Mouse (Mus musculus) liver, adult 2 months (tissue): Measurements from ENCODE around the gene Timp1. TPM values are rescaled to one million over a fixed set of nuclear protein-coding genes. Genes with fewer than 3 reads are reported as not detected.

Experiments used
- DNase-seq: peaks from one replicate; pipeline ENCODE4 v3.0.0-alpha.2; 2011; ENCODE audit warnings: low read depth, low spot score; ENCODE audit errors: extremely low read depth
- H3K27ac ChIP-seq: fragments of 200-500 bp; replicated peaks from 2 replicates; pipeline ENCODE4 v1.5.1; 2012; ENCODE audit warnings: low read depth, mild to moderate bottlenecking, control low read depth, inconsistent platforms, low read length; ENCODE audit not compliant: insufficient read depth
- H3K27me3 ChIP-seq: fragments of 200-500 bp; 2 replicates; pipeline ENCODE4 v1.6.1; 2012; ENCODE audit warnings: mild to moderate bottlenecking, moderate library complexity, low read length, inconsistent platforms; ENCODE audit not compliant: control insufficient read depth, insufficient read depth
- H3K36me3 ChIP-seq: fragments of 200-500 bp; 2 replicates; pipeline ENCODE4 v1.6.1; 2012; ENCODE audit warnings: low read length, inconsistent platforms; ENCODE audit not compliant: control insufficient read depth, insufficient read depth
- H3K4me1 ChIP-seq: fragments of 200-500 bp; 2 replicates; pipeline ENCODE4 v1.6.1; 2011; ENCODE audit warnings: low read length; ENCODE audit not compliant: control insufficient read depth, insufficient read depth
- H3K4me3 ChIP-seq: fragments of 200-500 bp; 2 replicates; pipeline ENCODE4 v1.5.1; 2011; ENCODE audit warnings: low read depth, mild to moderate bottlenecking, control low read depth, low read length, moderate library complexity; ENCODE audit not compliant: insufficient read depth
- H3K79me2 ChIP-seq: fragments of 200-500 bp; 2 replicates; pipeline ENCODE4 v1.6.1; 2012; ENCODE audit warnings: inconsistent platforms, mild to moderate bottlenecking, low read length, moderate library complexity; ENCODE audit not compliant: control insufficient read depth, insufficient read depth
- H3K9ac ChIP-seq: fragments of 200-500 bp; 2 replicates; pipeline ENCODE4 v1.6.1; 2012; ENCODE audit warnings: low read depth, mild to moderate bottlenecking, control low read depth, inconsistent platforms, low read length
- CTCF ChIP-seq: fragments of 200-500 bp; IDR thresholded peaks from 2 replicates; pipeline ENCODE4 v1.5.1; 2011; ENCODE audit warnings: low read depth, low read length, control low read depth
- POLR2A ChIP-seq: fragments of 200-500 bp; IDR thresholded peaks from 2 replicates; pipeline ENCODE4 v1.6.1; 2011; ENCODE audit warnings: low read length, control low read depth; ENCODE audit not compliant: insufficient read depth; ENCODE audit errors: extremely low read depth
- WGBS: fragments of 180-500 bp; shearing (Covaris S2); methylation state at CpG from one replicate; pipeline ENCODE4 v1.1.7; 2018; 5-methylcytosine and 5-hydroxymethylcytosine counted together
- polyA plus RNA-seq: library from polyadenylated mRNA; depleted of rRNA; stranded (reverse); fragments of >200 nt; gene quantifications from 2 replicates; pipeline ENCODE4 v1.2.3, GENCODE M21; 2012; rRNA removed
- total RNA-seq: library from RNA; depleted of rRNA; stranded (reverse); fragments of >200 nt; gene quantifications from 2 replicates; pipeline ENCODE4 v1.2.3, GENCODE M21; 2014; rRNA removed

Timp1 gene
- total and polyA plus RNA-seq, 2 experiments: 0.28 TPM; not detected in 1

DNA sequence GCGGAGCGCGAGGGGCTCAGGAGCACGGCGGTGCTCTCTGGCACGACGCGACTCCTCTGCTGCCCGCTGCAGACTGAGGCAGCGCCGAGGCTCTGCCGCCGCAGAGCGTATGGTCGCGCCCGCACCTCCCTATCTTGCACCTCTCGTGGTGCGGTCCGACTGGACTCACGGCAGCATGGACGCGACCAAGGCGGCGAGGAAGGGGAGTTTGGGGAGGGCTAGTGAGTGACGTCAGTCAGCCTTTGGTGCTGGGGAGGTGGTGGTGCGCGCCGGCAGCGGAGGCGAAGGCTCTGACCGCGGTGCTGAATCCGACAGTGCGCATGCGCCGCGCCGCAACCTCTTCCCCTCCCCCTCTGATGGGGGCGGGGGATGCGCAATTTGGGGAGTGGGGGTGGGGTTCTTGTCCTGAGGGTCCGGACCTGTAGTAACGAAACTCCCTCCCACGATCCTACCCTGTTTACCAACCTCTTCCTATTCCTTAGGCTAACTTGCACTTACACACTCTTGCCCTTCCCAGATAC lies 50.9 kb downstream of the Timp1 start, which contains the start of gene Syn1:
Gene Syn1, minus strand, starts transcription at position 161 of the 521 bp plus-strand sequence.
- Histone ChIP-seq H3K27me3 (no peaks in the 10 kb centered on the region), H3K4me3 (peak within 1 kb of the TSS; percentile 59; the same call in 1 of the 2 replicates), H3K79me2 (no peaks in the 10 kb centered on the region), H3K36me3 (no peaks in the 10 kb centered on the region), H3K9ac (peak within 1 kb of the TSS; percentile 53), H3K27ac (no peak within 1 kb of the TSS), H3K4me1 (no peaks in the 10 kb centered on the region)
- WGBS: under 1% methylated on average over 33 of the region's 44 CpGs
- peak; percentile 69 for DNase-seq
- TF ChIP-seq POLR2A: no peak
- no peak for TF ChIP-seq CTCF

DNA sequence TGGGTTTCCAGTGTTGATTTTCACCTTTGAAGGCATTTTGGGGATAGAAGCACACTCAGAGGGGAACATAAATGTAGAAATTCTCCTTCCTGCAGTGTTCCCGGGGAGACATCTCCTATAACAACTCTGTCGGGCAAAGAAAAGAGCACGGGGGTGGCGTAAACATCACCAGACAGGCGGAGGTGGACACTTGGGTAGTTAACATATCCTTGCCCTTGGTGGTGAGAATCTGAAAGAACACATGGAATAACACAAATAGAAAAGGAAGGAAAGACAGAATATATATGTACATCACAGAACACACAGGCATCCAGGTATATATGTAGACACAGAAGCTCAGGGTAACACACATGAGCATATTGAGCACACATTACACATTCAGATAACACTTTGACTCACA lies 51.4 kb downstream of the Timp1 start:
- 34% methylated on average over 5 of the region's 5 CpGs for WGBS
- H3K27ac ChIP-seq: no peak overlapping the region
- DNase-seq: no peak
- no peaks in the 10 kb centered on the region for H3K27me3 ChIP-seq
- no peak for TF ChIP-seq POLR2A
- H3K9ac ChIP-seq: no peak overlapping the region
- no peaks in the 10 kb centered on the region for H3K4me1 ChIP-seq
- H3K36me3 ChIP-seq: no peaks in the 10 kb centered on the region
- no peak overlapping the region for H3K4me3 ChIP-seq
- H3K79me2 ChIP-seq: no peaks in the 10 kb centered on the region

GRCm38 (mm10) chrX:20923506-20923905 lies 53.5 kb downstream of the Timp1 start:
- H3K27ac ChIP-seq: no peak overlapping the region
- H3K4me1 ChIP-seq: no peaks in the 10 kb centered on the region
- peaks cover 2% of the 10 kb centered on the region; the same call in 1 of the 2 replicates for H3K36me3 ChIP-seq
- no peak overlapping the region for H3K9ac ChIP-seq
- H3K4me3 ChIP-seq: no peak overlapping the region
- 68% methylated on average over 1 of the region's 1 CpGs for WGBS
- peak; percentile 18 for DNase-seq
- TF ChIP-seq POLR2A: no peak
- TF ChIP-seq CTCF: no peak
- no peaks in the 10 kb centered on the region for H3K27me3 ChIP-seq
- H3K79me2 ChIP-seq: no peaks in the 10 kb centered on the region

Other genes with a start within 250 kb of the Timp1 start
- 69.8 and 90.9 TPM in 2 replicates for gene Uba1, start 211.8 kb upstream of the Timp1 start, total RNA-seq
- gene Uba1, start 211.8 kb upstream of the Timp1 start, polyA plus RNA-seq: 162 and 181 TPM in 2 replicates
- 11.7 and 12.5 TPM in 2 replicates for gene Cdk16, start 182.2 kb upstream of the Timp1 start, total RNA-seq
- gene Cdk16, start 182.2 kb upstream of the Timp1 start, polyA plus RNA-seq: 33.0 and 47.5 TPM in 2 replicates
- 0.46 and 0.74 TPM in 2 replicates for gene Usp11, start 166.3 kb upstream of the Timp1 start, total RNA-seq
- 0.54 and 0.55 TPM in 2 replicates for gene Usp11, start 166.3 kb upstream of the Timp1 start, polyA plus RNA-seq
- gene Araf, start 72.4 kb upstream of the Timp1 start, total RNA-seq: 39.5 and 42.4 TPM in 2 replicates
- 97.0 and 139 TPM in 2 replicates for gene Araf, start 72.4 kb upstream of the Timp1 start, polyA plus RNA-seq
- gene Syn1, start 50.8 kb downstream of the Timp1 start, total RNA-seq: 0.13 TPM in 1 of 2 replicates, not detected in the other
- gene Syn1, start 50.8 kb downstream of the Timp1 start, polyA plus RNA-seq: 0.13 and 0.21 TPM in 2 replicates
- gene Cfp, start 61.4 kb downstream of the Timp1 start, total RNA-seq: 28.5 and 30.5 TPM in 2 replicates
- 18.8 and 32.3 TPM in 2 replicates for gene Cfp, start 61.4 kb downstream of the Timp1 start, polyA plus RNA-seq
- gene Elk1, start 80.4 kb downstream of the Timp1 start, total RNA-seq: 1.7 and 2.4 TPM in 2 replicates
- gene Elk1, start 80.4 kb downstream of the Timp1 start, polyA plus RNA-seq: 3.7 and 4.0 TPM in 2 replicates
- 32.5 and 33.0 TPM in 2 replicates for gene Uxt, start 91.9 kb downstream of the Timp1 start, total RNA-seq
- gene Uxt, start 91.9 kb downstream of the Timp1 start, polyA plus RNA-seq: 17.5 and 27.0 TPM in 2 replicates
- gene Zfp182, start 192.2 kb downstream of the Timp1 start, total RNA-seq: 4.6 and 7.2 TPM in 2 replicates
- 0.25 and 0.32 TPM in 2 replicates for gene Zfp182, start 192.2 kb downstream of the Timp1 start, polyA plus RNA-seq
- not detected in 2 replicates for gene Spaca5, start 198.2 kb downstream of the Timp1 start, total RNA-seq
- gene Spaca5, start 198.2 kb downstream of the Timp1 start, polyA plus RNA-seq: not detected in 2 replicates
- 0.13 and 0.18 TPM in 2 replicates for gene Zfp300, start 219.4 kb downstream of the Timp1 start, total RNA-seq
- 0.02 TPM in 1 of 2 replicates, not detected in the other for gene Zfp300, start 219.4 kb downstream of the Timp1 start, polyA plus RNA-seq
- not detected in 2 replicates for gene Ssxa1, start 245.7 kb downstream of the Timp1 start, total RNA-seq
- gene Ssxa1, start 245.7 kb downstream of the Timp1 start, polyA plus RNA-seq: not detected in 2 replicates